Mouse (Mus musculus): ENCODE data around the gene Rbfox2. TPM values are rescaled to one million over a fixed set of nuclear protein-coding genes. Genes with fewer than 3 reads are reported as not detected.

The Rbfox2 gene
- total RNA-seq, 2 experiments from 2014 or later = 104 to 121 TPM

DNA sequence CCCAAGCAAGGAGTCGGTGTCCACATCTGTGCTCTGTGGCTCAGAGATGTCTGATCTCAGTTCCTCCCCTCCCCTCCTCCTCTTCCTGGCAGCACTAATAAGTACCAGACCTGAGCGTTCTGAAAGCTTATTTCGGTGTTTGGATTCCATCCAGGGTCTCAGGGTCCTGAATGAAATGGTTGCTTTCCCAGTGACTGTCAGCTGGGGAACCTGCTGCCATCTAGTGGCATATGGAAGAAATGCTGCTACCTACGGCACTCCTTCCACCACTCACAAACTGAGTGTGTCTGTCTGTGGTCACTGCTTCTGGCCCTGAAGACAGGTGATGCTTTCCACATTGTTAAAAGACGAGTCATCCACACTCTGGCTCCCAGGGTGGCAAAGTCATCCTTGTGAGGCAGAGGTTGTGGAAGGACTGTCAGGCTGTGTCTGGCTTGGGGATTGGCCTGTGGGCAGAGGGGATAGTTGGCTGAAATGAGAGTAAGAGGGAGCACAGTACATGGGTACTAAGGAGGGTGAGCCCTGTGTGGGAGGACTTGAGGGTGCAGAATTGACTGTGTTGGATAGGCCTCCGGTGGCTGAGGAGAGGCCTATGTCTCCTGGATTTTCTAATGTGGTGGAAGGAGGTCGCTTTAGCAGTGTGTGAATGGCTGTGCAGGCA lies 277.3 kb downstream of the Rbfox2 start:
- intact Hi-C loops (cut with DNase I; ENCODE audit: low total_unique reads) = no loop called here
- peak; percentile 49 for DNase-seq

Other genes starting within 250 kb of the Rbfox2 start
- under 1 TPM; 0.29 to 0.51 TPM for gene Apol7a, start 92.1 kb upstream of the Rbfox2 start, total RNA-seq (2021)
- not detected for gene Apol9a, start 104.1 kb upstream of the Rbfox2 start, total RNA-seq (2021)
- gene Apol7b, start 140.5 kb upstream of the Rbfox2 start, total RNA-seq (2021) = 1 to 10 TPM; 3.7 to 3.9 TPM
- gene Apol10a, start 170.0 kb upstream of the Rbfox2 start, total RNA-seq (2021) = not detected
- gene Apol11a, start 201.3 kb upstream of the Rbfox2 start, total RNA-seq (2021) = not detected
- under 1 TPM; 0.11 to 0.27 TPM for gene Apol7c, start 226.3 kb upstream of the Rbfox2 start, total RNA-seq (2021)